Mouse (Mus musculus) heart, adult 8-10 months (tissue): ENCODE results near the gene Wnt9a. TPM values are rescaled to one million over a fixed set of nuclear protein-coding genes. Genes with fewer than 3 reads are reported as not detected.

Experiments used
- DNase-seq: peaks from one replicate; pipeline ENCODE4 v3.0.0; 2022; ENCODE audit warnings: low spot score
- total RNA-seq, 4 experiments: library from RNA; stranded (reverse); gene quantifications; 2 replicates each; pipeline ENCODE4 v1.2.4; 2022

Gene Wnt9a
- total RNA-seq, 4 experiments from 2014 or later, result 4.3 to 4.9 (median 4.6) TPM

GRCm38 (mm10) chr11:59302700-59303569 lies 3.8 kb upstream of the Wnt9a start:
- peak; percentile 84 for DNase-seq

- no peak for DNase-seq
Observed at GRCm38 (mm10) chr11:59305008-59305820, 1.5 kb upstream of the Wnt9a start.

GRCm38 (mm10) chr11:59305821-59306215 lies 910 bp upstream of the Wnt9a start:
- no peak for DNase-seq

GRCm38 (mm10) chr11:59307422-59308163 lies 865 bp downstream of the Wnt9a start:
- DNase-seq, result peak; percentile 77

GRCm38 (mm10) chr11:59308164-59308542 lies 1.4 kb downstream of the Wnt9a start:
- no peak for DNase-seq

- no peak for DNase-seq
Observed at GRCm38 (mm10) chr11:59308625-59309024, 1.9 kb downstream of the Wnt9a start.

- peak; percentile 30 for DNase-seq
Observed at GRCm38 (mm10) chr11:59309106-59309805, 2.5 kb downstream of the Wnt9a start.

GRCm38 (mm10) chr11:59309976-59310375 lies 3.2 kb downstream of the Wnt9a start:
- DNase-seq, result no peak

- DNase-seq, result no peak
Observed at GRCm38 (mm10) chr11:59312060-59312459, 5.3 kb downstream of the Wnt9a start.

GRCm38 (mm10) chr11:59312501-59312900 lies 5.8 kb downstream of the Wnt9a start:
- DNase-seq, result no peak

GRCm38 (mm10) chr11:59313029-59313811 lies 6.5 kb downstream of the Wnt9a start:
- DNase-seq, result no peak

GRCm38 (mm10) chr11:59313944-59314343 lies 7.2 kb downstream of the Wnt9a start:
- no peak for DNase-seq

- no peak for DNase-seq
Observed at GRCm38 (mm10) chr11:59316517-59316916, 9.8 kb downstream of the Wnt9a start.

- no peak for DNase-seq
Observed at GRCm38 (mm10) chr11:59322988-59323387, 16.3 kb downstream of the Wnt9a start.

- DNase-seq, result no peak
Observed at GRCm38 (mm10) chr11:59324777-59325176, 18.0 kb downstream of the Wnt9a start.

GRCm38 (mm10) chr11:59327625-59328024 lies 20.9 kb downstream of the Wnt9a start:
- DNase-seq, result no peak

GRCm38 (mm10) chr11:59329616-59330015 lies 22.9 kb downstream of the Wnt9a start:
- DNase-seq, result no peak

GRCm38 (mm10) chr11:59330560-59330959 lies 23.8 kb downstream of the Wnt9a start:
- DNase-seq, result peak; percentile 55

GRCm38 (mm10) chr11:59331167-59331869 lies 24.6 kb downstream of the Wnt9a start:
- DNase-seq, result no peak

- DNase-seq, result no peak
Observed at GRCm38 (mm10) chr11:59332938-59333337, 26.2 kb downstream of the Wnt9a start.
